Comparison of ENCODE assay signal across 19 mouse cellular contexts in the genomic region with DNA sequence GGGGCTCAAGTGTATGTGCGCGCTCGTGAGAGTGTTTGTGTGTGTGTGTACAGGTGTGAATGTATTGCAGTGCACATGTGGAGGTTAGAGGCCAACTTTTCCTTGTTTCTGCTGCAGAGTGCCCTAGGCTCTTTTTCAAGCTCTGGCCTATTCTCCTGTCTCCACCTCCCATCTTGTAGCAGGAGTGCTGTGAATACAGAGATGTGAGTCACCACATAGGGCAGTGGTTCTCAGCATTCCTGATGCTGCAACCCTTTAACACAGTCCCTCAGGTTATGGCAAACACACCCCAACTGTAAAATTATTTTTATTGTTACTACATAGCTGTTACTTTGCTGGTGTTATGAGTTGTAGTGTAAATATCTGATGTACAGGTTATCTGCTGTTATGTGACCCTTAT.
"Had no signal": no experiment of that assay in that cellular context is flagged by ENCODE, and none has a peak within 500 bp of the region (broad histone marks: within the 10 kb centered on the region; RNA-seq: fewer than 3 reads in every experiment).

No protein-coding gene starts in this region.

- H3K9ac ChIP-seq: lung, embryonic 15.5 days; midbrain, embryonic 12.5 days; neural tube, embryonic 13.5 days; neural tube, embryonic 15.5 days had no signal

- H3K27me3 ChIP-seq: lung, embryonic 15.5 days; midbrain, embryonic 12.5 days; neural tube, embryonic 13.5 days; neural tube, embryonic 15.5 days had no signal

- ATAC-seq: midbrain, embryonic 16.5 days had no signal

- H3K4me2 ChIP-seq: lung, embryonic 15.5 days; midbrain, embryonic 12.5 days; neural tube, embryonic 13.5 days; neural tube, embryonic 15.5 days had no signal

- H3K9me3 ChIP-seq: lung, embryonic 15.5 days; midbrain, embryonic 10.5 days; midbrain, embryonic 12.5 days; neural tube, embryonic 13.5 days; neural tube, embryonic 15.5 days had no signal

- H3K4me3 ChIP-seq: lung, embryonic 15.5 days; midbrain, embryonic 10.5 days; midbrain, embryonic 12.5 days; myocyte; neural tube, embryonic 13.5 days; neural tube, embryonic 15.5 days had no signal

- H3K27ac ChIP-seq: lung, embryonic 15.5 days; midbrain, embryonic 10.5 days; midbrain, embryonic 12.5 days; neural tube, embryonic 13.5 days; neural tube, embryonic 15.5 days had no signal

- DNase-seq: lung, adult 2 months; lung, postnatal 10 days; lung, postnatal 4 days; midbrain, embryonic 14.5 days; retina, postnatal 1 day; right cerebral cortex, adult 18-20 months; right cerebral cortex, postnatal 25 days; right cerebral cortex, postnatal 4 days; spleen, adult 18-20 months; thymus, adult 18-20 months; thymus, postnatal 14 days; thymus, postnatal 36 days had no signal

- H3K4me1 ChIP-seq: midbrain, embryonic 10.5 days; midbrain, embryonic 12.5 days had no signal
